13 mouse cellular contexts compared by ENCODE assay signal in genomic region chrX:135958589-135959225, GRCm38 (mm10). TPM values are rescaled to one million over a fixed set of nuclear protein-coding genes. Genes with fewer than 3 reads are reported as not detected.
DNase-seq lines count a peak whose midpoint lies in the region; ATAC-seq and TF ChIP-seq lines count a peak whose summit lies in the region.
"Had no signal": no experiment of that assay in that cellular context is flagged by ENCODE, and none has a peak within 500 bp of the region (broad histone marks: within the 10 kb centered on the region; RNA-seq: fewer than 3 reads in every experiment).

No protein-coding gene starts in this region.

- no peak overlapping the region for H3K27ac ChIP-seq in limb, embryonic 14.5 days (replicated peaks; ENCODE audit: low read depth, low read length)
- H3K27ac ChIP-seq in limb, embryonic 10.5 days, result no peak overlapping the region
- 0 out of 2 replicates have a peak overlapping the region, but pooled peaks have one; percentile 15 for H3K27ac ChIP-seq in heart, embryonic 11.5 days (ENCODE audit: low read depth, low read length)
- H3K27ac ChIP-seq: liver, embryonic 14.5 days; stomach, embryonic 15.5 days had no signal

- H3K36me3 ChIP-seq in limb, embryonic 14.5 days (ENCODE audit: control insufficient read depth, insufficient read depth, low read length), result no peaks in the 10 kb centered on the region
- no peaks in the 10 kb centered on the region for H3K36me3 ChIP-seq in limb, embryonic 10.5 days
- no peaks in the 10 kb centered on the region for H3K36me3 ChIP-seq in heart, embryonic 11.5 days (ENCODE audit: control insufficient read depth, insufficient read depth, low read length)
- H3K36me3 ChIP-seq: midbrain, embryonic 12.5 days; stomach, embryonic 15.5 days had no signal

- no peaks in the 10 kb centered on the region for H3K27me3 ChIP-seq in limb, embryonic 14.5 days (ENCODE audit: control insufficient read depth, insufficient read depth, low read length)
- H3K27me3 ChIP-seq in limb, embryonic 10.5 days (ENCODE audit: low read depth, poor library complexity, severe bottlenecking), result no peaks in the 10 kb centered on the region; the same call in 1 of the 2 replicates
- no peaks in the 10 kb centered on the region for H3K27me3 ChIP-seq in heart, embryonic 11.5 days (ENCODE audit: control insufficient read depth, insufficient read depth, low read length)
- H3K27me3 ChIP-seq: midbrain, embryonic 12.5 days; stomach, embryonic 15.5 days had no signal

- no peak for TF ChIP-seq POLR2A in limb, embryonic 14.5 days (IDR thresholded peaks at IDR 0.05; ENCODE audit: borderline replicate concordance, extremely low read depth, insufficient read depth, insufficient read length)

- H3K4me2 ChIP-seq in limb, embryonic 14.5 days (replicated peaks; ENCODE audit: low read depth, low read length, severe bottlenecking), result no peak overlapping the region
- no peak overlapping the region for H3K4me2 ChIP-seq in heart, embryonic 11.5 days
- H3K4me2 ChIP-seq: midbrain, embryonic 12.5 days; stomach, embryonic 15.5 days had no signal

- 81% methylated on average over 7 of the region's 7 CpGs for WGBS in limb, embryonic 14.5 days
- 83% methylated on average over 7 of the region's 7 CpGs for WGBS in limb, embryonic 10.5 days
- WGBS in heart, embryonic 11.5 days (ENCODE audit: insufficient replicate concordance), result 58% methylated on average over 7 of the region's 7 CpGs

- DNase-seq in gastrocnemius, adult 18-20 months (ENCODE audit: low spot score), result peak; percentile 20
- DNase-seq in gastrocnemius, postnatal 4 days (ENCODE audit: low spot score in 2 of 2), result no peak
- DNase-seq in limb, embryonic 14.5 days (ENCODE audit: low spot score), result peak; percentile 3
- DNase-seq in limb, embryonic 10.5 days (ENCODE audit: low spot score), result no peak
- DNase-seq in lung, postnatal 10 days, result peak; percentile 36
- DNase-seq in spleen, adult 12 weeks (ENCODE audit: low spot score), result no peak
- DNase-seq in spleen, postnatal 14 days (ENCODE audit: low spot score in 2 of 2), result no peak
- DNase-seq: cerebellum, adult 9-10 months; kidney, adult 18-20 months had no signal

- no peaks in the 10 kb centered on the region for H3K4me1 ChIP-seq in limb, embryonic 14.5 days (ENCODE audit: control insufficient read depth, insufficient read depth, low read length)
- no peaks in the 10 kb centered on the region for H3K4me1 ChIP-seq in limb, embryonic 10.5 days
- H3K4me1 ChIP-seq in heart, embryonic 11.5 days (ENCODE audit: control insufficient read depth, insufficient read depth, low read length), result no peaks in the 10 kb centered on the region
- H3K4me1 ChIP-seq: stomach, embryonic 15.5 days had no signal

- ATAC-seq in limb, embryonic 14.5 days (ENCODE audit: low FRiP score, low read depth), result no peak
- no peak for ATAC-seq in heart, embryonic 11.5 days (replicated peaks; ENCODE audit: insufficient number of reproducible peaks, low FRiP score, low TSS enrichment)

- no peak overlapping the region for H3K4me3 ChIP-seq in limb, embryonic 14.5 days (replicated peaks; ENCODE audit: low read length)
- no peak overlapping the region for H3K4me3 ChIP-seq in limb, embryonic 10.5 days
- no peak overlapping the region for H3K4me3 ChIP-seq in heart, embryonic 11.5 days (ENCODE audit: low read depth, low read length)
- H3K4me3 ChIP-seq: midbrain, embryonic 12.5 days; stomach, embryonic 15.5 days had no signal

- no peaks in the 10 kb centered on the region for H3K9me3 ChIP-seq in limb, embryonic 14.5 days (ENCODE audit: control insufficient read depth, low read length)
- H3K9me3 ChIP-seq in limb, embryonic 10.5 days (replicated peaks), result no peaks in the 10 kb centered on the region
- H3K9me3 ChIP-seq in heart, embryonic 11.5 days (replicated peaks; ENCODE audit: control insufficient read depth, low read length), result no peaks in the 10 kb centered on the region
- H3K9me3 ChIP-seq: midbrain, embryonic 12.5 days; stomach, embryonic 15.5 days had no signal

- H3K9ac ChIP-seq in limb, embryonic 14.5 days (ENCODE audit: low read depth, low read length, severe bottlenecking), result no peak overlapping the region
- no peak overlapping the region for H3K9ac ChIP-seq in heart, embryonic 11.5 days (ENCODE audit: low read depth, low read length)
- H3K9ac ChIP-seq: liver, embryonic 14.5 days; midbrain, embryonic 12.5 days; stomach, embryonic 15.5 days had no signal

RNA-seq across cellular contexts. Expression of gene Arxes2, which starts 34.9 kb away (rescaled TPM):
- total RNA-seq in gastrocnemius, adult 18-20 months (2021), result 1 to 10 TPM in 1 of 2 experiments, under 1 TPM in 1; 0.25 to 1.0 TPM
- total RNA-seq in gastrocnemius, postnatal 4 days (2021), result 1 to 10 TPM; 7.7 to 8.8 TPM
- polyA plus RNA-seq in limb, embryonic 14.5 days (2012; rRNA removed), result 43.9 and 45.5 TPM in 2 replicates
- 73.7 and 80.4 TPM in 2 replicates for polyA plus RNA-seq in limb, embryonic 14.5 days (2014; fragmentation: Nextera tagmentation; extraction: Ambion mirVana)
- 91.6 and 92.4 TPM in 2 replicates for polyA plus RNA-seq in limb, embryonic 10.5 days (2016; fragmentation: Nextera tagmentation; extraction: Ambion mirVana)
- 91.8 and 97.4 TPM in 2 replicates for polyA plus RNA-seq in heart, embryonic 11.5 days (2014; fragmentation: Nextera tagmentation; extraction: Ambion mirVana)

Comparison
In these comparisons a context has a peak if more than half of its experiments do, and no peak if none do; other contexts are left out.
1. DNase-seq: peak in gastrocnemius, adult 18-20 months (single experiment), limb, embryonic 14.5 days (single experiment) and lung, postnatal 10 days (single experiment); none in gastrocnemius, postnatal 4 days (0 of 2), limb, embryonic 10.5 days (single experiment), spleen, adult 12 weeks (single experiment) and spleen, postnatal 14 days (0 of 2).